Mouse (Mus musculus): ENCODE measurements around the gene Olfr609.
"Not testable (repeated sequence)": the region's sequence is repeated elsewhere in the genome, so short reads cannot be mapped to it uniquely, and the experiment has no call there.

Gene Olfr609

DNA sequence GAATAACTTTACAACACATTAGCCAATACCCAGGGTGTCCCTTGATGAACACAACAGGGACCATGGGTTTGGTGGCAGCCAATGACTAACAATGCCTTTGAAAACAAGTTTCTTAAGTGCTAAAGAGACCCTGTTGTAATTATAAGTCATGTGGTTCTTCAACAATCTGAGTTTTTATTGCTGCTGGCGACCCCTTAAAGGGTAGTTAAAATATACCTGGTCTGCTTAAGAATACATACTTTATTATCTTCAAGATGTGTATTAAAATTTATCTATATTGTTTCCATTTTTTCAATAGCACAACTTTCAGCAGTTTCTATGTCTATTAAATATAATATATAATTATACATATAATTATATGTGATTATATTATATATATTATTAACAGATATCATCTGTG, at the start of gene Olfr609:
TSS of gene Olfr609 (minus strand) at position 101 of the 400 bp plus-strand sequence.
- no peak for DNase-seq

DNA sequence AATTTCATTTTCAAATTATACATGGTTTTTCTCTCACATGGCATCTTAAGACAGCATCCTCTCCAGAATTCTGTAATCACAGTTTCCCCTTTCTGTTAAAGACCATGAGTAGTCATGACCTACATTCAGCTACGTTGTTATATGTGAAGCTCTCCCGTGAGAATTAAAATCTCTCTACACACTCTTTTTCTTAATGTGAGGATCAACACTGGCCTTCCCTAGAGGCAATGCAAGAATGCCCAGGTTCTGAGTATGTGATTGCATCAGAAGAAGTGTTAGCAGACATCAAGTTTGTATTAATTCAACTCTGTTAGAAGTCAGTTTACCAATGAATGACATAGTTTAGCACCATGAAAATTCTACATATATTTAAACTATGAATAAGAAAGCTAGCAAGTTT, 44.8 kb upstream of the Olfr609 start, which contains the start of gene Olfr612:
TSS of gene Olfr612 (minus strand) at position 101 of the 400 bp plus-strand sequence.
- DNase-seq: not testable (repeated sequence)

DNA sequence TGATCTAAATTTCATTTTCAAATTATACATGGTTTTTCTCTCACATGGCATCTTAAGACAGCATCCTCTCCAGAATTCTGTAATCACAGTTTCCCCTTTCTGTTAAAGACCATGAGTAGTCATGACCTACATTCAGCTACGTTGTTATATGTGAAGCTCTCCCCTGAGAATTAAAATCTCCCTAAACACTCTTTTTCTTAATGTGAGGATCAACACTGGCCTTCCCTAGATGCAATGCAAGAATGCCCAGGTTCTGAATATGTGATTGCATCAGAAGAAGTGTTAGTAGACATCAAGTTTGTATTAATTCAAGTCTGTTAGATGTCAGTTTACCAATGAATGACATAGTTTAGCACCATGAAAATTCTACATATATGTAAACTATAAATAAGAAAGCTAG, 22.9 kb upstream of the Olfr609 start, which contains the start of gene Olfr611:
TSS of gene Olfr611 (minus strand) at position 101 of the 400 bp plus-strand sequence.
- DNase-seq: not testable (repeated sequence)

DNA sequence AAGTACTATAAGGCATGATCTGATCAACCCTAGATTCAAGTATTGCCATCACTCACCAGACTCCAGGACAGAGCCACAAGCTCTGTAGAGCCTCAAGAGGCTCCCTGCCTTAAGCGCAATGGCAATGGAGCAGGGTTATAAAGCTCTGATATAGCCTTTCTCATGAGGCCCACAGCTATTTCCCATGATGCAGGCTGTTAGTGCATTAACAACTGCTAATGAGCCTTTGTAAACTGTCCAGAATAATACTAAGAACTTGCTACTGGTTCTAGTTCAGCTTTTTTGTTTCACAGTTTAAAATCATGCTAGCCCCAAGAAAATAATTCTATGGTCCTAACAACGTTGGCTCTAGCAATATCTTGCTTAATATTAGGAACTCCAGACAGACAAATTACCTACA, 14.2 kb upstream of the Olfr609 start, which contains the start of gene Olfr610:
TSS of gene Olfr610 (minus strand) at position 101 of the 400 bp plus-strand sequence.
- no peak for DNase-seq

DNA sequence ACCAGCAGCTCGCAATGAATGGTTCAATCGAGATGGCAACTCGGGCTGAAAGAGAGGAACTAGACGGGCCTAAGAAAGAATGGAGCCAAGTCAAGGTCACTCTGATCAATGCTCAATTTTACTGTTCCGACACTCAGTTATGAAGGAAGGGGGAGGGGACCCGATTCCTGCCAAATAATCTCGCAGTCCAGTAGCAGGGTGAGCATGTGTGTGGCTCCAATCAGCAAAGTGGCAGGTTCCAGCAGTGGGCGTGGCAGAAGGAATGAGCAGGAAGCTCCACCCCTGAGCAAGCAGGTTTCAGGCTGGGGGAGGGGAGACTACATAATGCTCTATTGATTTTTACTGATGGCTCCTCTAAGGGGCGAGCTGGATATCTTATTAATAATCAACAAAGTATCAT, 20.8 kb downstream of the Olfr609 start:
- DNase-seq: not testable (repeated sequence)

DNA sequence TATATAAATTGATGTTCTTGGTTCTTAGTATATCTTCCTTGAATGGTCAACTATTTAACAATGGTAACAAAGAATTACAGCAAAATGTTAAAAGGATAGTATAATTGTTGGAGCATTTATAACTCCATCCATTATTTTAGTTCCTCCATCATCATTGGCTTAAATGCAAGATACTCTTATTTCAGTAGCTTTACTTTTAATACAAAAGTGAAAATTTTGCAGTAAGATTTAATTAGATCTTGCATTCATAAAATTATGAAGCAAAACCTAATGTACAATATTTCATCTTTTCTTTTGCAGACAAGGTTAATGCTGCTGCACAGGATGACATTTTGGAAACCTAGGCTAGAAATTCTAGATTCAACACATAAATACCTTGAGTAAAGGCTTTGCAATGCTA, 28.3 kb downstream of the Olfr609 start, which contains the start of gene Olfr608:
TSS of gene Olfr608 (plus strand) at position 301 of the 400 bp plus-strand sequence.
- DNase-seq: no peak

DNA sequence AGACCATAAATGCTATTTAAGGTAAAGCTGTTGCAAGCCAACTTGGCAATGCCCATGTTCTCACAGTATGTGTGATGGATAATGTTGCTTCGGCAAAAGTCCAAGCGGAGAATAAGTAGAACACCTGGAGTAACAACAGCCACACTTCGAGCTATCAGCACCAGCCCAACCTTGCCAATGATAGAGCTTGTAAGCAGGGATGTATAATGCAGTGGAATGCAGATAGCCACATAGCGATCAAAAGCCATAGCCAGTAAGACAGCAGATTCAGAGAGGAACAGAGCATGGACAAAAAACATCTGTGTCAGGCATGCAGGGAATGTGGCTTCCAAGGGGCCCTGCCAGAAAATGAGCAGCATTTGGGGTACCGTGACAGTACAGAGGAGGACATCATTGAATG, 37.3 kb downstream of the Olfr609 start:
- DNase-seq: no peak

DNA sequence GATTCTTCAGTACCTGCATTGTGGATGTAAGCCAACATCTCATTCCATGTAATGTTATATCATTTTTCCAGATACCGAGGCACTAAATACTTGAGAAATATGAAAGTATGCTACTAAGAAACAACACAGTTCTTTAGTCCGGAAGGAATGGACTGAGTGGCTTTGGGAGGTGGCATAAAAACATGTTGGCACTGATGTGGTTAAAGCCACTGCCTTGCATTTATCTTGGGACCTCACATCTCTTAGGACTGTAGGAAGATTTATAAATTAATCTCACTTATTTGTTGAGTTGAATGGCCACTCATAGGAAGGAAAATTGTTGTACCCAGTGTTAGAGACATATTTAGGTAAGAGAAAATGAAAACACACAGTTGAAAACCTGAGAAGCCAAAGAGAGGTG, 49.1 kb downstream of the Olfr609 start, which contains the start of gene Olfr606:
TSS of gene Olfr606 (plus strand) at position 301 of the 400 bp plus-strand sequence.
- no peak for DNase-seq

DNA sequence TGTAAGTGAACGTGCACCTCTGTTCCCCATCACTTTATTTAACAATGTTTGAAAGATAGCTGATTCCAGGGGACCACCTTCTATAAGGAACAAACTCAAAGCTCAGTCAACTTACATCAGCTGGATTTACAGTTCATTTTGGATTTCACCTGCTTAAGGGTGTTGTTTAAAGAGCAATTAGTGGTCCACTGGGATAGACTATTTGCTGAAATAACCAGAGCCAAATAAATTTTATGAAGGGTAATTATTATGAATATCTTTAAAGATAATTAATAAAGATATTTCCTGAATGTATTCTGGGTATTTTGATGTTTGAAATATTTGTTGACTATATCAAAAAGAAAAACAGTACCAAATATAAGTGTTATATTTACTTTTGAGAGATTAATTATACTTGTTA, 52.5 kb downstream of the Olfr609 start, which contains the start of gene Olfr605:
TSS of gene Olfr605 (minus strand) at position 101 of the 400 bp plus-strand sequence.
- DNase-seq: no peak

All from kidney, adult 18-20 months (tissue).